ENCODE assay signal across 22 mouse cellular contexts in the genomic region with DNA sequence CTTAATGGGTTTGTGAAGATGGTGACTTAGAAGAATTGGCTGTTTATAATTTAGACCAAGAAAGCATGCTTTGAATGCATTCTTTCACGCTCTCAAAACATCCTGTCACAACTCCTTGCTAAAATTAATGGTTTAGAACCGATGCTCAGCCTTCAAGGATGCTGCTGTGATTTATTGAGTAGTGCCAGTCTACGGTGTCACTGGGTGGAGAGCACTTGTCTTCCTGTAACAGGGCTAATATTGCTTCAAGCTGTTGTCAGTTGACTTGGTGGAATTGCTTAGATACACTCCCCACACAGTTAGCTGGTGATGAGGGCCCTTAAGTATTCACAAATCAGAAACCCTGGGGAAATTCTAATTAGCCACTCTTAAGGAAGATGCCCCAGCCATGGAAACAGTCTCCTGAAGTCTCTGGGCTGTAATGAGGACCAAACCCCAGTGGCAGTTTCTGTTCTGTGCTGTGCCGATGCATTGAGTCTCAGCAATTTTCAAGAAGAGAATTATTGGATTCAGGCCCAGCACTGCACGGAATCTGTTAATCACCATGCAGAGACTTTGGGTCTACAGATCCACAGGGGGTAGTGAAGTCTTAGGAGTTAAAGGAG. TPM values are rescaled to one million over a fixed set of nuclear protein-coding genes. Genes with fewer than 3 reads are reported as not detected.
"Had no signal": no experiment of that assay in that cellular context is flagged by ENCODE, and none has a peak within 500 bp of the region (broad histone marks: within the 10 kb centered on the region; RNA-seq: fewer than 3 reads in every experiment).

No protein-coding gene starts in this region.

- H3K27ac ChIP-seq: left cerebral cortex, adult 2 months; liver, embryonic 14.5 days; lung, embryonic 15.5 days; stomach, embryonic 15.5 days had no signal

- H3K36me3 ChIP-seq: lung, embryonic 15.5 days; stomach, embryonic 15.5 days had no signal

- DNase-seq: kidney, postnatal 14 days; layer of hippocampus, postnatal 36 days; liver, postnatal 0 days; lung, postnatal 14 days; lung, postnatal 4 days; midbrain, embryonic 14.5 days; retina, postnatal 1 day; right cerebral cortex, postnatal 25 days; spleen, adult 18-20 months; thymus, postnatal 25 days had no signal

- ATAC-seq: intestine, postnatal 0 days; liver, postnatal 0 days had no signal

- H3K9me3 ChIP-seq: lung, embryonic 15.5 days; stomach, embryonic 15.5 days had no signal

- H3K9ac ChIP-seq: liver, embryonic 14.5 days; liver, postnatal 0 days; lung, embryonic 15.5 days; stomach, embryonic 15.5 days had no signal

- H3K27me3 ChIP-seq: lung, embryonic 15.5 days; stomach, embryonic 15.5 days had no signal

- H3K4me1 ChIP-seq: lung, embryonic 15.5 days; stomach, embryonic 15.5 days had no signal

- H3K4me2 ChIP-seq: liver, embryonic 11.5 days; lung, embryonic 15.5 days; midbrain, embryonic 11.5 days; stomach, embryonic 15.5 days had no signal

- H3K4me3 ChIP-seq: left cerebral cortex, adult 2 months; lung, embryonic 15.5 days; stomach, embryonic 15.5 days had no signal

RNA-seq across cellular contexts. Expression of a gene that starts 38.8 kb away (rescaled TPM):
- polyA plus RNA-seq: intestine, postnatal 0 days; limb, embryonic 11.5 days; limb, embryonic 14.5 days; liver, embryonic 11.5 days; liver, embryonic 14.5 days; liver, postnatal 0 days; lung, embryonic 15.5 days; midbrain, embryonic 11.5 days; midbrain, embryonic 14.5 days; midbrain, postnatal 0 days; neural tube, embryonic 11.5 days; stomach, embryonic 15.5 days; thymus, postnatal 0 days had no signal
